In the genomic region with DNA sequence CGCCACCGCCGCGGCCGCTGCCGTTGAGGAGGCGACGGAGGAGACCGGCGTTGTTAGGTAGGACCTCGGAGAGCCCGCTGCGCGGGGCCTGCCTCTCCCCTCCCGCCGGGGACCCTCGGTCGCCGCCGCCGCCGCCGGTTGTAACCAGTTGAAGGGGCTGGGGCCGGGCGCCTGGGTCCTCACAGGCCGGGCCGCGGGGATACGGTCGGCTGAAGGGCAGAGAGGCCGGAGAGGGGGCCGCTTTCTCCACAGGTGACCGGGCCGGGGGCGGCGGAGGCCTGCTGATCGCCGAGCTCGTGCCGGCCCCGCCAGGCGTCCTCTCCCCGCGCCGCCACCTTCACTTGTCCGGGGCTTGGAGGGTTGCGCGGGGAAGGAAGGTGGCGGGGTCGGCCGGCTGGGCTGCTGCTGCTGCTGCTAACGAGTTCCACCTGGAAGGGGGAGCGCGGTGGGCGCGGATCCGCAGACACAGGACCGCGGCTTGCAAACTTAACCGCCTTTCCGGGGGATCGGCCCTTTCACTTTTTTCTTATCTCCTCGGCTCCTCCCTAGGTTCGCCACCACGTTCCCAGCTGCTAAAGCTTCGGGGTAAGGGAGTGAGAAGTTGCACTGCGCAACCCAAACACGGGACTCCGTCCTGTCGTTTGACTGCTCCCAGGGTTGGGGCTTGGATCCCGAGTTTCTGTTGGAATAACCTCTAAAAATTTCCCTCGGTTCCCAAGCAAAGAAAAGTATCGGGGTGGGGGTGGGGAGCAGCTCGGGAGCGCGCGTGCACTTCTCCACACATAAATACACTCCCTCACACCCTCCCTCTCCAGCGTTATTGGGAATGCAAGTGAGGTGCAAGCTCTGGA, we compare ENCODE assay signal across 8 mouse cellular contexts. TPM values are rescaled to one million over a fixed set of nuclear protein-coding genes. Genes with fewer than 3 reads are reported as not detected.
DNase-seq lines count a peak whose midpoint lies in the region; ATAC-seq lines count a peak whose summit lies in the region.

No protein-coding gene starts in this region.

- H3K4me1 ChIP-seq in hindbrain, embryonic 12.5 days, result peaks cover 5% of the 10 kb centered on the region

- H3K27ac ChIP-seq in hindbrain, embryonic 12.5 days, result peak overlapping the region; percentile 100

- H3K4me3 ChIP-seq in hindbrain, embryonic 12.5 days, result peak overlapping the region; percentile 70

- H3K9me3 ChIP-seq in hindbrain, embryonic 12.5 days (replicated peaks), result no peaks in the 10 kb centered on the region

- H3K4me2 ChIP-seq in hindbrain, embryonic 12.5 days (replicated peaks), result peak overlapping the region; percentile 69

- peak overlapping the region; percentile 98 for H3K9ac ChIP-seq in hindbrain, embryonic 12.5 days

- no peaks in the 10 kb centered on the region for H3K36me3 ChIP-seq in hindbrain, embryonic 12.5 days

- WGBS in hindbrain, embryonic 12.5 days, result under 1% methylated on average over 60 of the region's 78 CpGs

- DNase-seq in NIH3T3 (ENCODE audit: low read depth), result peak; percentile 74
- DNase-seq in c-Kit-positive CD71-positive TER-119-negative erythroid progenitor cells, embryonic 14.5 days (ENCODE audit: low read depth), result peak; percentile 53
- peak; percentile 23 to 56 for DNase-seq in frontal cortex, postnatal 10 days (ENCODE audit: low spot score in 2 of 2)
- DNase-seq in layer of hippocampus, postnatal 36 days, result peak; percentile 45 to 47
- peak; percentile 50 for DNase-seq in lung, postnatal 36 days
- peak; percentile 24 for DNase-seq in retina, postnatal 7 days (ENCODE audit: low read depth, low spot score)
- DNase-seq in urinary bladder, postnatal 4 days (ENCODE audit: low spot score in 2 of 2), result peak; percentile 47 to 67

- ATAC-seq in hindbrain, embryonic 12.5 days (ENCODE audit: low FRiP score), result peak; percentile 41

- H3K27me3 ChIP-seq in hindbrain, embryonic 12.5 days, result no peaks in the 10 kb centered on the region

RNA-seq across cellular contexts. Expression of a gene that starts 0.8 kb away (rescaled TPM):
- 56.0 and 58.3 TPM in 2 replicates for polyA plus RNA-seq in hindbrain, embryonic 12.5 days (2016; fragmentation: Nextera tagmentation; extraction: Ambion mirVana)
- 100 to 1,000 TPM; 141 to 146 TPM for total RNA-seq in layer of hippocampus, postnatal 36 days (2021)

Comparison
In these comparisons a context has a peak if more than half of its experiments do, and no peak if none do; other contexts are left out.
1. Peak in every context shown above with its lines: DNase-seq, ATAC-seq, H3K4me3 ChIP-seq and H3K27ac ChIP-seq.
2. DNase-seq: peak in every context shown above with its lines; median percentile 74 in NIH3T3; 57 in urinary bladder, postnatal 4 days; 53 in c-Kit-positive CD71-positive TER-119-negative erythroid progenitor cells, embryonic 14.5 days; 50 in lung, postnatal 36 days; 46 in layer of hippocampus, postnatal 36 days; 40 in frontal cortex, postnatal 10 days; 24 in retina, postnatal 7 days.